Mouse (Mus musculus) mesoderm, embryonic 11.5 days (tissue): ENCODE results near the gene Map3k21.

Source experiments
- DNase-seq: peaks from one replicate; pipeline ENCODE4 v3.0.0-alpha.2; 2012; ENCODE audit warnings: low read depth, low spot score

Map3k21 gene

GRCm38 (mm10) chr8:125963807-125964211 is 53.6 kb downstream of the Map3k21 start:
- DNase-seq, result no peak

- DNase-seq, result no peak
These were observed 61.1 kb downstream of the Map3k21 start for GRCm38 (mm10) chr8:125971336-125971735.

GRCm38 (mm10) chr8:125975981-125976380 is 65.7 kb downstream of the Map3k21 start:
- no peak for DNase-seq

GRCm38 (mm10) chr8:125980826-125981225 is 70.6 kb downstream of the Map3k21 start:
- DNase-seq, result no peak

GRCm38 (mm10) chr8:125983515-125983914 is 73.3 kb downstream of the Map3k21 start:
- no peak for DNase-seq

GRCm38 (mm10) chr8:125984140-125984539 is 73.9 kb downstream of the Map3k21 start:
- no peak for DNase-seq

- no peak for DNase-seq
These were observed 75.1 kb downstream of the Map3k21 start for GRCm38 (mm10) chr8:125985364-125985763.

GRCm38 (mm10) chr8:125986999-125987589 is 76.8 kb downstream of the Map3k21 start:
- DNase-seq, result no peak

- DNase-seq, result no peak
These were observed 77.7 kb downstream of the Map3k21 start for GRCm38 (mm10) chr8:125987996-125988395.

GRCm38 (mm10) chr8:125993636-125994035 is 83.4 kb downstream of the Map3k21 start:
- DNase-seq, result peak; percentile 27

- peak; percentile 49 for DNase-seq
These were observed 85.1 kb downstream of the Map3k21 start, which contains the start of gene Kcnk1 for GRCm38 (mm10) chr8:125995101-125995986. Gene Kcnk1, plus strand, starts transcription at chr8:125995170.

- DNase-seq, result no peak
These were observed 86.0 kb downstream of the Map3k21 start for GRCm38 (mm10) chr8:125996031-125996839.

- DNase-seq, result no peak
These were observed 86.7 kb downstream of the Map3k21 start for GRCm38 (mm10) chr8:125996980-125997379.
